Mouse (Mus musculus): ENCODE measurements at regions not wholly inside any gene's neighbourhood (a gene's known extent, or its start where the extent isn't known, plus 50 kb on each side); places are given as distances from the start of the nearest gene placed in this dataset.

DNA sequence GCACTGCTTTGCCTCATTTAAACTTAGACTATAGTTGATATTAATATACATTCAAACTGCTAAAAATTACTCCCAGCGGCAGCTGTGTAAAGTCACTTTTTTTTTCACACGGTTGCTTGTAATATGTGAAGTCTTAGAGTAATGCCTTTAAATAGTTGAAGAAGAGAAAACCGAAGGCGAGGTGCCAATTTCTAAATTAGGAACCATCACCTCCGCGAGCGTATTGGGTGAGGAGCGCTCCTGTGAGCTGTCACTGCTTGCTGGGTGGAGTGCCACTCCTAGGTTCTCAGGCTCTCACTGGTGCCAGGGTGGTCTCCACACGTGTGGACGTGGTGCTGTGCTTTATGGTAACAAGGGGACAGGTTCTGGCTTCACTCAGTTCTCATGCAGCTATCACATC, 82.8 kb upstream of the Nectin3 start:
- no peaks in the 10 kb centered on the region for H3K9me3 ChIP-seq (ENCODE audit: control insufficient read depth, low read length)
- no peaks in the 10 kb centered on the region for H3K36me3 ChIP-seq (ENCODE audit: control insufficient read depth, insufficient read depth, low read length)
- WGBS = 92% methylated on average over 10 of the region's 10 CpGs
- ATAC-seq (ENCODE audit: low read depth) = no peak
- H3K9ac ChIP-seq (replicated peaks; ENCODE audit: low read depth, low read length) = no peak overlapping the region
- H3K27ac ChIP-seq (ENCODE audit: low read depth, low read length) = no peak overlapping the region
- H3K27me3 ChIP-seq (ENCODE audit: control insufficient read depth, insufficient read depth, low read length) = no peaks in the 10 kb centered on the region
- no peaks in the 10 kb centered on the region for H3K4me1 ChIP-seq (ENCODE audit: control insufficient read depth, insufficient read depth, low read length)
- no peak overlapping the region for H3K4me3 ChIP-seq (ENCODE audit: low read depth, low read length)
- no peak overlapping the region for H3K4me2 ChIP-seq (ENCODE audit: low read depth, low read length)

DNA sequence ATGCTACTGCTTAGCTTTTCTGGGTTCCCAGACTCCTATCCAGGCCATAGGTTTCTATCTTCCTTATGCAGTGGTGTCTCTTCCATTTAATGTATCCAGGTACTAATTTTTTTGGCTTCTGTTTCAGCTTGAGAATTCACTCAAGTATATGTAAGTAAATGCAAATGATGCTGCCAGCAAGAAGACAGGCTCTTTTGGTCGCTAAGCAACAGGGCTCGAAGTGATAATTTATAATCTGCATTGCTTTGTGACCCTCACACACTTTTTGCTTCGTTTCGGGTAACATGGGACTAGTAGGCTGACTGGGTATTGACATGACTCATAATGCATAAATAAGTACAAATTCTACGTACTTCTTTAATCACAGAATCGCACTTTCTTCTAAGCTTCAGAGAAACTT, 75.9 kb upstream of the Nectin3 start:
- H3K9me3 ChIP-seq (ENCODE audit: control insufficient read depth, low read length) = no peaks in the 10 kb centered on the region
- 44% methylated on average over 6 of the region's 6 CpGs for WGBS
- no peaks in the 10 kb centered on the region for H3K27me3 ChIP-seq (ENCODE audit: control insufficient read depth, insufficient read depth, low read length)
- ATAC-seq (ENCODE audit: low read depth) = no peak
- no peaks in the 10 kb centered on the region for H3K4me1 ChIP-seq (ENCODE audit: control insufficient read depth, insufficient read depth, low read length)
- no peak overlapping the region for H3K27ac ChIP-seq (ENCODE audit: low read depth, low read length)
- H3K36me3 ChIP-seq (ENCODE audit: control insufficient read depth, insufficient read depth, low read length) = no peaks in the 10 kb centered on the region
- no peak overlapping the region for H3K9ac ChIP-seq (replicated peaks; ENCODE audit: low read depth, low read length)
- no peak overlapping the region for H3K4me3 ChIP-seq (ENCODE audit: low read depth, low read length)
- H3K4me2 ChIP-seq (ENCODE audit: low read depth, low read length) = no peak overlapping the region

DNA sequence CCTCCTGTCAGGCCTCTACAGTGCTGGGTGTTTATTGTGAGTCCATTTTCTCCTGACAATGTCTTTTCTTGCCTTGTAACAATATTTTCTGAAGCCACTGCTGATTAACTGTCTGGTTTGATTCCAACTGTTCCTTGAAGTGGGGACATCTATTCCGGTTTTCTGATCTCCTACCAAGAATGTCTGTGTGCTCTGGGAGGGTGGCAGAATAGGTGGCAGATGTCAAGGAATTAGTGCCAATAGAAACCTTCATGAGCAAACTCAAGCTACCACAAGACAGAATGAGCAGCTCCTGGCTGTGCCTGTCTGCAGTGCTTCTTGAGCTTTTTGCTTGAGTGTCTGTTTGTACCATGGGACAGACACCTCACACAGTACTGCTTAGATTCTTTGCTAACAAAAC, 69.1 kb upstream of the Nectin3 start:
- WGBS = 82% methylated on average over 1 of the region's 1 CpGs
- H3K4me2 ChIP-seq (ENCODE audit: low read depth, low read length) = no peak overlapping the region
- no peaks in the 10 kb centered on the region for H3K9me3 ChIP-seq (ENCODE audit: control insufficient read depth, low read length)
- no peaks in the 10 kb centered on the region for H3K36me3 ChIP-seq (ENCODE audit: control insufficient read depth, insufficient read depth, low read length)
- H3K27me3 ChIP-seq (ENCODE audit: control insufficient read depth, insufficient read depth, low read length) = no peaks in the 10 kb centered on the region
- no peaks in the 10 kb centered on the region for H3K4me1 ChIP-seq (ENCODE audit: control insufficient read depth, insufficient read depth, low read length)
- no peak overlapping the region for H3K9ac ChIP-seq (replicated peaks; ENCODE audit: low read depth, low read length)
- no peak overlapping the region for H3K4me3 ChIP-seq (ENCODE audit: low read depth, low read length)
- ATAC-seq (ENCODE audit: low read depth) = no peak
- H3K27ac ChIP-seq (ENCODE audit: low read depth, low read length) = no peak overlapping the region

DNA sequence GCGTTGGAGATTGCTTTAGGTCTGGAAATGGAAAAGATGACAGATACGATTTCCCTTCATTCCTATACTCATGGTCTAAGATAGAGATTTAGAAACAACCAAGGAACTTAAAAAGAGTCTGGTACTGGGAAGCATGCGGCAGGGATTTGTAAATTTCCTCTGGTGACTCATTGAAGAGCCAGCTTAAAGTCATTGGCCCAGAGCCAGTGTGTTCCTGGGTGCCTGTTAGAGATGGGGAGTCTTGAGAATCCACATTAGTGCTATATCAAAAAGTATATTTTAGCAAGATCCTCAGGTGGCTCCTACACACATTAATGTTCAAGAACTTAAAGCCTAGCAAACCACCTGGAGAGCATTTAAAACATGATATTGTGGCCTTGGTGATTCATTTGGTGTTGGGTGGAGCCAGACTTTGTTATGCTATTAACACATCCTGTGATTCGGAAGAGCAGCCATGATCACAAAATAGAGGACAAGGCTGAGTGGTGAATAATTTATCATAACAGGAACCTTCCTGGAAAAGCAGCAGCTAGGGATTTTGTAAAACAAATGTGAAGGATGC, 67.8 kb upstream of the Nectin3 start:
- Histone ChIP-seq H3K9ac (replicated peaks; ENCODE audit: low read depth, low read length) (no peak overlapping the region), H3K27ac (ENCODE audit: low read depth, low read length) (no peak overlapping the region), H3K9me3 (ENCODE audit: control insufficient read depth, low read length) (no peaks in the 10 kb centered on the region), H3K27me3 (ENCODE audit: control insufficient read depth, insufficient read depth, low read length) (no peaks in the 10 kb centered on the region), H3K36me3 (ENCODE audit: control insufficient read depth, insufficient read depth, low read length) (no peaks in the 10 kb centered on the region), H3K4me3 (ENCODE audit: low read depth, low read length) (no peak overlapping the region), H3K4me1 (ENCODE audit: control insufficient read depth, insufficient read depth, low read length) (no peaks in the 10 kb centered on the region), H3K4me2 (ENCODE audit: low read depth, low read length) (no peak overlapping the region)
- ATAC-seq (ENCODE audit: low read depth) = no peak
- WGBS = 86% methylated on average over 4 of the region's 4 CpGs

DNA sequence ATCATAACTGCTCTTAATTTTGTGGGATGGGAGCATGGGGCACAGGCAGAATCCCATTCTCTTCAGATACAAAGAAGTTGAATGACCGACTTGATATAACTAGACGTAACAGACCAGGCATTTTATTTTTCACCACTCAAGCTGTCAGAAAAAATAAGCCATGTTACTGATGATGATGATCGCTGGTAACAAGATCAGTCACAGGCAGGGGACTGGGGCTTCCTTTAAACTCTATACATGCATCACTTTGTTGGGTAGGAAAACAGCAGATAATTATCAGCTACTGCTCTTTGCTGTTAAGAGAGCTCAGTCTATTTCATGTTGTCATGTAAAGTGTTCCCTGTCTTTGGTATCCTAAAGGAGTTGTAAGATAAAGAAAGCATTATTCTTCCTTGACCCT, 59.0 kb upstream of the Nectin3 start:
- Histone ChIP-seq H3K9ac (replicated peaks; ENCODE audit: low read depth, low read length) (no peak overlapping the region), H3K4me1 (ENCODE audit: control insufficient read depth, insufficient read depth, low read length) (no peaks in the 10 kb centered on the region), H3K9me3 (ENCODE audit: control insufficient read depth, low read length) (no peaks in the 10 kb centered on the region), H3K27me3 (ENCODE audit: control insufficient read depth, insufficient read depth, low read length) (no peaks in the 10 kb centered on the region), H3K4me2 (ENCODE audit: low read depth, low read length) (no peak overlapping the region), H3K27ac (ENCODE audit: low read depth, low read length) (no peak overlapping the region), H3K4me3 (ENCODE audit: low read depth, low read length) (no peak overlapping the region), H3K36me3 (ENCODE audit: control insufficient read depth, insufficient read depth, low read length) (no peaks in the 10 kb centered on the region)
- WGBS = 77% methylated on average over 3 of the region's 3 CpGs
- ATAC-seq (ENCODE audit: low read depth) = no peak

DNA sequence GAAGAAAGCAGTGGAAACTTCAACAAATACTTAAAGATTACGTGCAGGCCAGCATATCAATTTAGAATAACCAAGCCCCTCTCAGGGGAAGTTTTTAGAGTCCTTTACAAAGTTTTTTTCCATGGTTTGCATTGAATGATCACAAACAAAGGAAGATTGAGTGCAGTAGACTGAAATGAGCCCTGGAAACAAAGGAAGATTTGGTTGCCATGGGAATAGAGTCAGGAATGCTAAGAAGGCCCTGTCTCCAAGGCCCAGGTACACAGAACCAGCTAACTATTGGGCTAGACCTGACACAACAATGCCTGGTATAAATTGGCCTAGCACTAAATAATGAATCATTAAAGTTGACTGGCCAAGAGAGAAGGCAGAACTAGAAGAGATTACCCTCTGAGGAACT, 49.9 kb upstream of the Nectin3 start:
- Histone ChIP-seq H3K36me3 (ENCODE audit: control insufficient read depth, insufficient read depth, low read length) (no peaks in the 10 kb centered on the region), H3K4me1 (ENCODE audit: control insufficient read depth, insufficient read depth, low read length) (no peaks in the 10 kb centered on the region), H3K27ac (ENCODE audit: low read depth, low read length) (no peak overlapping the region), H3K4me2 (ENCODE audit: low read depth, low read length) (no peak overlapping the region), H3K9me3 (ENCODE audit: control insufficient read depth, low read length) (no peaks in the 10 kb centered on the region), H3K27me3 (ENCODE audit: control insufficient read depth, insufficient read depth, low read length) (no peaks in the 10 kb centered on the region), H3K9ac (replicated peaks; ENCODE audit: low read depth, low read length) (no peak overlapping the region), H3K4me3 (ENCODE audit: low read depth, low read length) (no peak overlapping the region)
- no peak for ATAC-seq (ENCODE audit: low read depth)
- WGBS = 20% methylated on average over 1 of the region's 1 CpGs
